Mouse (Mus musculus) fat pad, adult 2 months (tissue): Measurements from ENCODE around the gene Itpr1.
A peak's percentile ranks its signal among the peaks of the same experiment; 100 is the strongest.

ENCODE experiments used
- DNase-seq: peaks from one replicate; pipeline ENCODE4 v3.0.0-alpha.2; 2011; ENCODE audit warnings: low read depth, low spot score; ENCODE audit errors: extremely low read depth

Itpr1 gene

DNA sequence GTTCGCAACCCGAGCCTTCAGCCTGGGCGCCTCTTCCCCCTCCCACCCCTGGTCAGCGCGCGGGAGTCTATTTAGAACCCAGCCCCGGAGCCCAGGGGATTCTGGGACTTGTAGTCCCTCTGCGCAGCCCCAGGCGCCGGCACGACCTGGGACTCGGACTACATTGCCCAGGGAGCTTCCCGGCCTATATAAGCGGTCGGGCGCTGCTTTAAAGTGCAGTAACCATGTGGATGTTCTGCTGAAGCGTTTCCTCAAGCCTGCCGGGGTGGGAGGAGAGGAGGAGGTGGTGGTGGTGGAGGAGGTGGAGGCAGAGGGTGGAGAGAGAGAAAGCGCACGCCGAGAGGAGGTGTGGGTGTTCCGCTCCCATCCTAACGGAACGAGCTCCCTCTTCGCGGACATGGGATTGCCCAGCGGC, at the start of gene Itpr1:
Itpr1 (plus strand) TSS at position 216 of the 415 bp plus-strand sequence.
- DNase-seq: peak; percentile 43

DNA sequence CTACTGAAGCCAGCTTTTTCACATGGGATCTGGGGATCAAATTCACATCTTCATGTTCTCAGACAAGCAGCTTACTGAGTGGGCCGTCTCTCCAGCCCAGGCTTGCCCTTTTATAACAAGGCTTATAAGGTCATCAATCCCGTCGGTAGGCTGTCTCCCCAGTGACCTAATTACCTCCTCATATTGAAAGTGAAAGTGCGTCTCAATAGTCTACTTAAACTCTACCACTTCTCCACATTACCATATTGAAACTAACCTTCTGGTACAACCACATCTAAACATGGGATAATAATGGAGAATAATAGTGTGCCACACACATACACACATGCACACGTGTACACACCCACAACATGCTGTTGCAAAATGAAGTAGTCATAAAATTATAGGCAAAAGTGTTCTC, 48.0 kb upstream of the Itpr1 start:
- DNase-seq: peak; percentile 13

DNA sequence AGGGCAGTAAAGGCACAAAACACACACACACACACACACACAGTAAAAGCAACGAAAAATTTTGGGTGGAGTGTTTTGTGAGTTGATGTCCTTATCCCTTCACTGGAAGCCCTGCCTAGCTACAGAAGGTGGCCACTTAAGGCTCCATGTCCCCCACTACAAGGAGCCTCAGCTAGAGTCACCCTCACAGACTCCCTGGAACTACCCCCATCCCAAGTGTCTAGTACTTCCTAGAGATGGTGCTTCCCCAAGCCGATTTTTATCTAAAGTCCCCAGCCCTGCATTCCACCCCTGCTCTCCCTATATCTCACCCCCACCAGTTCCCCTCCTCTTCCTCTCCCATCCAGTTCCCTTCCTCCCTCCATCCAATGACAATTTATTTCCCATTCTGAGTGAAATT, 47.3 kb upstream of the Itpr1 start:
- DNase-seq: no peak

DNA sequence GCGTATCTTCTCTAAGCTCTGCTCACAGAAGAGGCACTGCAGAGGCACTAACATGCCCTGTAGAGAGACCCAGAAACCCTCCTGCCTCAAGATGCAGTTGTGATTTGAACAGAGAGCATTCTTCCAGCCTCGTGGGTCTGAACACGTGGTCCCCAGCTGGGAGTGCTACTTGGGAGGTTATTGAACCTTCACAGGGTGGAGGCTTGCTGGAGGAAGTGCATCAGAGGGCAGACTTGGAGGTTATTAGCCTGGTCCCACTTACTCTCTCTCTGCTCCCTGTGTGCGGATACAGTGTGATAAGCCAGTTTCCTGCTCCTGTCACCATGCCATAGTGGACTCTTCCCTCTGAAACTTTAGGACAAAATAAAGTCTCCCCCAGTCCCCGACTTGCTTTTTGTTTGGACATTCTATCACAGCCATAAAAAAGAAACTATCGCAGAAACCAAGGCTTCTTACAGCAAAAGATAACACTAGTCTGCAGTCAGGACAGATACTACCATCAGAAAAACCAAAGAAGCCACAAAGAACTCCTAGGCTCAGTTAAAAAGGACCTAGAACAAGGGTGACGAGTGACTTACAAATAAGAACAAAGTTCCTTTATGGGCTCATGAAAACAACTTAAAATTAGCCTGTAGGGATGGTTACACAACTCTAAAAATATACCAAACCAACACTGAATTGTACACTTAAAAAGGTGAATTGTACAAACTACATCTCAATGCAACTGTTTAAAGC, 44.8 kb upstream of the Itpr1 start:
- DNase-seq: no peak

DNA sequence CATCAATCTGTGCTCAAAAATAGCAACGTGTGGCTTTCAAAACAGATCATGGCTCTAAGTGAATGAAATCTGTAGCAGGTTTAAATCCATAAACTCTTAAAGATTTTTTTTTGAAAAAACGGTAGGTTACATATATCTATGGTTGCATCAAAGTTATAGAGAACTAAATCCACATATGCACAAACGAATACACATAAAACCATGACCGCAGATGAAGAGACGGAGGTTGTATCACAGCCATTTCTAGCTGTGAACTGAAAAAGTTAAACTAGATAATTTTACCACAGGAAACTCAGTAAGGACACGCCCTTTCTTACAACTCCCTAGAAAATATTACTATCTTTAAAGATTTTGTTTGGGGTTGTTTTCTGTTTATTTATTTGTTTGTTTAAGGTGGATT, 44.2 kb upstream of the Itpr1 start:
- DNase-seq: no peak

DNA sequence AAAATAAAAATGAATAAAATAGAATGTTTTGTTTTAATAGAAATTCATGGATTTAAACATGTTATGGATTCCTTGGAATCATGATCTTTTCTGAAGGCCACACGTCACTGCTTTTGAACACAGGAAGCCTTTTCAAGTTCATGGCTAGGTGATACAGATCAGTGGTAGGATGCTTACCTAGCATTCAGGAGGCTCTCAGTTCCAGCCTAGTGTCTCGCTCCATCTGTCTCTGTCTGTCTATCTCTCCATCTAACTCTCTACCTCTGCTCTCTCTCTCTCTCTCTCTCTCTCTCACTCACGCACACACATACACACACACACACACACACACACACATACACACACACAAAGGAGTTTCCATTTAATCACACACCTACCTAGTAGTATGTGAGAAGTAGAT, 43.4 kb upstream of the Itpr1 start:
- DNase-seq: no peak

DNA sequence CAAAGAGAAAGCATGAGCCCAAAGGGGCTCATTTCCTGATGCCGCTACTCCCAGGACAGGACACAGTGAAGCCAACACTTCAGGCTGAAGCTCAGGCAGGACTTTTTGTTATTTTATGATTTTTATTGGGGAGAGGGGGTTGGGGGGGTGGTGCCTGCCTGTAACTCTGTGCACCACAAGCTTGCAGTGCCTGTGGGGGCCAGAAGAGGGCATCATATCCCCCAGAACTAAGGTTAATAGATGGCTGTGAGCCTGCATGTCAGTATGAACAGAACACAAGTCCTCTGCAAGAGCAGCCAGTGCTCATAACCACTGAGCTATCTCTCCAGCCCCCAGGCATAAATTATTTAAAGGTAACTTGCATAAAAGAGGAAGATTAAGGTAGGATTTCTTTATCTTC, 40.7 kb upstream of the Itpr1 start:
- DNase-seq: no peak

DNA sequence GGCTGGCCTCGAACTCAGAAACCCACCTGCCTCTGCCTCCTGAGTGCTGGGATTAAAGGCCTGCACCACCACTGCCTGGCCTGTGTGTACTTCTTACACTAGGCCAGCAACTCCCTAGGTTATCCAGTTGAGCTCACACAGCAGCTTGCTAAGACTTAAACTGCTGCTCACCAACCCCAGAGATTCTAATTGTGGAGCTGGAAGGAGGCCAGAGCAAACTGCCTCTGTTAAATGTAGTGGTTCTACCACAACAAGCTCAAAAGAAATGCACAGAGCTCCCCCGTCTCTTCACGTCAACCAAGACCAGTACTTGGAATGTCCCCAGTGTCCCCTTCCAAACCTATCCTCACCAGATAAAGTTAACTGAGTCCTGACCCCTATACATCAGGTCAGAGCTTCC, 38.7 kb upstream of the Itpr1 start:
- DNase-seq: no peak

DNA sequence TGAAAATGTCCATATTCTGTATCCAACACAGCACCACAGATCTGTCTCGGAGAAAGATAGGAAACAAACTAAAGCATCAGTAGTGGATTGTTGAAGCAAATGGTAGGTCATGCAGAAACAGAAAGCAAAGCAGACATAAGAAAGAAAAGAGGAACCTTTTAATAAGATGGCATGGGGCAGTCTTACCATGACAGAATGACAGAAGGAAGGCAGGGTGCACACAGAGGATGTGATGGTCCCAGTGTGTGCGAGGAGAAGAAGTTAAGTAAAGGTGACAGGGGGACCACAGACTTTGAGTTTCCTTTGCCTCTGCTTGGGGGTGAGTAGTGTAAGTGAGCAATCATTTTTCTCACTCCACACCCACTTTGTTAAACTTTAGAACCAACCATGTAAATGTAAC, 33.8 kb upstream of the Itpr1 start:
- no peak for DNase-seq

DNA sequence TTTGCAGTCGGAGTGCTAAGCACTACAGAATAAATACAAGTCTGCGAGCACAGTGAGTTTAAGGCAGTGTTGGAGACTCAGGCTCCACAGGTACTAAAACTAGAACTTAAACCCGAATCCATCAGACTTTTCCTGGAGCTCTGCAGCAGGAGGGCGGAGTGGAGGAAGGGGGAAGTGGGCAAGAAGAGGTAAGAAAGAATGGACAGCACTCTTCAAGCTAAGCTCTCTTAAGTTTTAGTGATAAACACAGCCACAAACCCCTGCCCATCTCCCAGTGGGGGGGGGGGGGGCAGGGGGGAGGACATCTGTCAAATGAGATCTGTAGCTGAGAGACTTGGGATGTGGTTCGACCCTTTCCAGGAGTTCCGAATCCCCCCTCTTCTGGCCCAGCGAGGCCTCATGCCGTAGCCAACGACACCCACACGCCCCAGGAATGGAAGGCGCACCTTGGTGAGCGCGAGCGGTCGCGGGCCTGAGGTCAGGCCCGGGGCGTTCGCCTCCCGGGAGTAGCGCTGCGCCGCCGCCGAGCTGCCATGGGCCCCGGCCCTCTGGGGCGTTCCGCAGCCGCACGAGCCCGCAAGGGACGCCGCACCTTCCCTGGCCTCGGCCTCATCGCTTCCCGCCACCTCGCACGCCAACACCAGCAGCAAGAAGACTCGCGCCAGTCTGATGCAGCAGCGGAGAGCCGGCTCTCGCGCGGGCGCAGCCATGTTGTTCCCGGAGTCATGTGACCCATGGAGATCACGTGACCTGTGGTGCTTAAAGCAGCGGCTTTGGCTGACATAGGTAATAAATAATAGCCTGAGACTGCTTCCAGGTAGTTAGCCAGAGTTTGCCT, 27.8 kb upstream of the Itpr1 start, which contains the start of gene Sumf1:
Sumf1 (minus strand) TSS at position 736 of the 838 bp plus-strand sequence.
- DNase-seq: peak; percentile 40

DNA sequence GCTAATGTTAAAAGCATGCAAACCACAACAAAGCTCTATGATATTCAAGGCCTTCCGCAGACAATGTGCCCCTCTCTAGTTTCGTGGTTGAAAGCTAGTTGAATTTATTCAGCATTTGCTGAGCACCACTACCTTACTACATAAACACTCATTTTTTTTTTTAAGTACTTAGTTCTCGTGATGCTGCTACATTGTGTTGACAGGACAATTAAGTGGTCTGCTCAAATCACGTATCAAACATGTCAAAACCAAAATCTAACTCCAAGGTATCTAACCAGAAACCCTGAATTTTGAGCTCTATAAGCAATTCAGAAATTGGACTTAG, 27.2 kb upstream of the Itpr1 start:
- no peak for DNase-seq

DNA sequence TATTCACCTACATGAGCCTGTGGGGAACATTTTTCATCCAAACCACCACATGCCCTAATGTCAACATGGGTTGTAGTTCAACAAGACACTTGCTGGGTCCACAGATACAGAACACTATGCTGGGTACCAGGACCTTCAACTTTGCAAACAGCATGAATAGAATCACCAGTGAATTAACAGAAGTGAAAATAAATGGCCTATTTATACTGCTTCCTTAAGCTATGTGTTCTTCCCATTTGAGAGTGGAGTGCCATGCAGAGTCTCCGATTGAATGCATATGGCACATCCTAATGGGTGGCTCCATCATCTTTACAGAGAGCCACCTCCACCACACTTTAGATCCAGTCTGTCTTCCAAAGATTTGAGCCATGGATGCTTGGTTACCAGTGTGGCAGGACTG, 22.2 kb upstream of the Itpr1 start:
- no peak for DNase-seq

DNA sequence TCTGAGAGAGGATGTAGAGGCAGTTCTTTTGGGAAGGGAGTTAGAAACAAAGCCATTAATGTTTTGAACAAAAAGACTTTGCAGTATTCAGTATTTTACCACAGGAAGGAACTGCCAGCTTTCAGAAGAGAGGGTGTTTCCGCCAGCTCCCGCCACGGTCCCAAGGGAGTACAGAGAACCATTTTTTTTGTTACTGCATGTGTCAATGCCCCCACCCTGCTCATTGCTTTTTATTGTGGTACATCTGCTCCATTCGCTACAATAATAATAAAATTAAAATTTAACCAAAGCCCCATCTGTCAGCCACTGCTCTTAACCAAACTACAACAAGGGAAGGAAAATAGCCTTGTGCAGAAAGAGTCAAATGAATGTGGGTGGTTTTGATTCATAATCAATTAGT, 20.3 kb upstream of the Itpr1 start:
- DNase-seq: no peak

DNA sequence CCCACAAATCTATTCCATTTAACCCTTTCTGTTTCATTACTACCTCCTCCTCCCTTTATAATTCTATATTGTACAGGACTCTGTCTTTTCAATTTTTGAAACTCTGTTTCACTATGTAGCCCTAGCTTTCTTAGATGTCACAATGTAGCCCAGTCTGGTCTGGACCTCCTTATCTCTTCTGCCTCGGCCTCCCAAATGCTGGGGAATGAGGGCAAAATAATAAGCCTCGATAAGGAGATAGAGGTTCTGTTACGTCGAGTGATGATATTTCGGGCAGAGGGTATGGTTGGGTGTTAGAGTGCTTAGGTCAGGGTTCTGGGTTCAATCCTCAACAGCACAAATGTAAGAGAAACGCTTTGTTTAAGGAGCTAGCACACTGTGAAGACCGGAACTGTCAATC, 16.2 kb upstream of the Itpr1 start:
- no peak for DNase-seq

DNA sequence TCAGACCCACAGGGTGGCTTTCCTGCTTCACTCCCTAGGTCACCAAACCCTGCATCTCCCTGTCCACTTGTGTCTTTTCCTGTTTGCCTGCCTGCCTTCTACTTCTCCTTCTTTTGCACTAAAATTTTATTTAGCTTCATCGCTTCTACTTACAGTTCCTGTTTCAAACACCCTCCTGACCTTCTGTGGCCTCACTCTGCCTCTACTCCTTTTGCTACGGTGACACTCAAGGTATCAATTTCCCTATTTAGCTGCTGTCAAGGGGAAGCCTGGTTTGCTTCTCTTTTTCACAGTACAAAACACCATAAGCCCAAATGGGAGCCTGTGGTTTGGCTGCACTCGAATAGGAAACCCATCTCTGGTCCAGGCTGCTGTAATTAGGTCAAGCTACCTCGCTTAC, 15.8 kb upstream of the Itpr1 start:
- no peak for DNase-seq

DNA sequence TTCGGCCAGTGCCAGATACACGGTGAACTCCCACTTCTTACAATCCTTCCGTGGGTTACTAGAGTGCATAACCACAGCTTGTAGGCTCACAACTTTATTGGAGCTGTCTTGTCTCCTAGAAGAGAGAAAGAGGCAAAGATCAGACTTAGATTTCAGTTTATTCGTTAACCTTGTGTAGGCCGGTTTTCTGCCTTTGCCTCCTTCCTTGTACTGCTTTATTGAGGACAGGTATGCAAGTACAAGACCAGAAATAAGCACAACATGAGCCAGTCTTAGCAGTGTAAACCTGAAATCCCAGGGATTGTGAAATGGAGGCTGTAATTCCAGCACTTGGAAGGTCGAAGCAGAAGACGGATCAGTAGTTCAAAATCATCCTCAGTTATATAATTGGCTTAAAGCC, 14.6 kb upstream of the Itpr1 start:
- no peak for DNase-seq

DNA sequence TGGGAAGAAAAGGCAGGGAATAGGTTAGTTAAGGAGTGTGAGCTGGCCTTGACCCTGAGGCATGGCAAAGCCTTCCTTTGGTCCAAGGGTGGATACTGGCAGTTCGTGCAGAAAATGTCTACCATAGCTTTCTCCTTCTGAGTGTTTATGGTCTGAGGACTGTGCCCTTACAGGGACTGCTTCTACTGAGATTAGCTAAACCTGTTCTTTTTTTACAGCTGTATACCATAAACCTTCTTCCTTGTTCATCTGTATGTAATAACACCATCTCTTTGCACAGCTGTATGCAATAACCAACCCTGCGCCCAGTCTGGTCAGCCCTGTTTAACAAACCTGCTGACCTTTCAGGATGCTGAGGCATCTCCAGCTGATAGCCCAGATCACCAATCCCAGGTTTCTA, 8.6 kb upstream of the Itpr1 start:
- no peak for DNase-seq

DNA sequence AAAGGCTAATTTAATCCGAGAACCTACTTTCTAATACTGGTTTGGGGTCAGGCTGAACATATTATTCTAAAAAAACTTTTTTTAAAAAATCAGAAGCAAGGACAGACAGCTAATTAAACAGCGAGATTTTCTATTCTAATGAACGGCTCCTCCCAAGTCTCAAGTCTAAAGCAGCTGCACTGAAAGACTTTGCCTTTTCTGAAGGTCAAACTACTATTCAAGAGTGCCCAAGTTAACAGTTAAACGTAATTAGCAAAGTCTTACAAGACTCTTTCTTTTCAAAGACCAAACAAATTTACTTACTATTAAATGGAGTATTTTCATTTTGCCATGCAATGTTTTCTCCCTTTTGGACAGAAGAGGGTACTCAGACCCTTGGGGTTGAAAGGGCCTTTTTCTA, 6.8 kb upstream of the Itpr1 start:
- DNase-seq: no peak

DNA sequence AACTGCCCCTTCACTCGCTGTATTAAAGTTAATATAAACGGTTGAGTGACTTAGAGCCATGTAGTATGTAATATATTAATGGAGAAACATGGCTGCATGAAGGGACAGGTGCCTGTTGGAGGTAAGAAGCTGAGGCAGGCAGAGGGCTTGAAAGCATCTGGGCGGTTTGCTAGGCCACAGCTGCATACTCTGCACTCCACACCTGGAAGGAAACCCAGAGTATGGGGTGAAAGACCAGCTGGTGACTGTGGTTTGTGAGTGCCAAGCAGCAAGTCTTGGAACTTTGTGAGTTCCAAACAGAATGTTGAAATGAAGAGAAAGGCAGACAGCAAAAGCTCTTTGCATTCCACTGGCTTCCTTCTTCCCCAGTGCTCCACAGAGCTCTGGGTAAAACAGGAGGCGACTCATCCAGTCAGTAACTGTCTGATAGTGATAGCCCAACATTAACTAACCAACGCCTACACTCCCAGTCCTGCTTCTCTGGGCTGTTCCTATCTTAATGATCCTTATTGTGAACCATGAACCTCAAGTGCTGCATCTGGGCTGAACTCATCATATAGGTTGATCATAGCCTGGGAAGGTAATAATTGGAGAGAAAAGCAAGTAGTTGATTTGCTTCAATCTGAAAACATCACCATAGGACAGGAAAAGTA, 5.9 kb upstream of the Itpr1 start:
- no peak for DNase-seq

DNA sequence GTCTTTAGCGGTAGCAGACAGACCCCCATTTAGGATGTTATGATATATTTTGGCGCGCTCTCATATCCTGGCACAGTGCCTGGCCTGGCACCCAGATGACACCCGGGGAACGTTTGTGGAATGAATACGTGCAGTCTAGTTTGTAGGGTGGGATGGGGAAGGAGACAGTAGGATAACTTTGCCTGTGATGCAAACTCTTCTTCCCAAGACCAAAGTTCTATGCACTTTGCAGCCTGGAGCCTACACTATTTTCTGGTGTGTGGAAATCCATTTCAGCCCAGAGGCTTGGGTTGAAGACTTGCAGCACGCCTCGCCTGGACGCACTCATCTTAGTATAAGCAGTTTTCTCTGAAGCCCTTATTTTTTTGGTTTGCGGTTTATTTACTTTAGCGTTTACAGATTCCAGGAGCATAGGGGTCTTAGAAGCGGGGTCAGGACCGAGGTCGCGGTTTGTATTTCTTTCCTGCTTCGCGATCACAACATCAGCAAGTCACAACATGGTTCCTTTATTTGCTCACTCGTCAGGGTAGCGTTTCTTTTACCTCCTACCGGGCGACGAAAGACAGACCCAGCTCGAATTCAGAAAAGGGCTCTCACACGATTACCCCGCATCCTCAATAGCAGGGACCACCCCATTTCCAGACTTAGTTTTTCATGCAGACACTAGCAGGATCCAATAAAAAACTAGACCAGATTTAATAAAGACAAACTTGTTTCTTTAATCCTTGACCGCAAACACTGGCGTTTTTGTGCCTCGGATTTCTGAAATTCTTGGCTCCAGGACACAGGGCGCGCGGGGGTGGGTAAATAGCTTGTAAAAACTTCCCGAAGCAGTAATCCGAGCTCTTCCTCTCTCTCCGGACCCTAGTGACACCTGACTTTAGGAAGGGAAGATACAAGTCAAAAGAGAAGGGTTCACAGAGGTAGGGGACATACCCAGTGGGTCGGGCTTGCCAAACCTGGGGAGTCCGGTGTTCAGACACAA, 708 bp upstream of the Itpr1 start:
- DNase-seq: no peak
